Mouse (Mus musculus): ENCODE measurements around the gene Mgst2.

Gene Mgst2

DNA sequence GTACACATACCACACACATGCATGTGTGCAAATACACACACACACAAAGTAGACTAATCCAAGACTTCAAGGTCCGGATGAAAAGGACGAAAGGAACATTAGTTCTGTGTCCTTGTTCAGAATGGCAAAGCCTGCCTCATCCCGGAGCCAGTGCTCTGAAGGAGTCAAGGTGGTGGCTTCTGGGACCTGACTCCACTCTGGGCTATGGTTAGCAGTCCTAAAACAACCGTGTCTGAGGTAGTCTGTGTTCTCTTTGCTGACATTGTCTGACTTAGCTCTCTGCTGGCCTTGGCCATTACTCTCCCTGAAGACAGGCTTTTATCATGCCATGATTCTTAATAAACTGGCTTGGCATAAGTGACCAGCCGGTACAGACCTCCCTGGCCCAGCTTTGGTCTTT, 745 bp upstream of the Mgst2 start:
- DNase-seq: no peak

GRCm38 (mm10) chr3:51660821-51661276, 689 bp downstream of the Mgst2 start:
- no peak for DNase-seq

- no peak for DNase-seq
Observed at GRCm38 (mm10) chr3:51661376-51661775, 1.2 kb downstream of the Mgst2 start.

- no peak for DNase-seq
Observed at GRCm38 (mm10) chr3:51661880-51662550, 1.9 kb downstream of the Mgst2 start.

GRCm38 (mm10) chr3:51662557-51662956, 2.4 kb downstream of the Mgst2 start:
- no peak for DNase-seq

DNA sequence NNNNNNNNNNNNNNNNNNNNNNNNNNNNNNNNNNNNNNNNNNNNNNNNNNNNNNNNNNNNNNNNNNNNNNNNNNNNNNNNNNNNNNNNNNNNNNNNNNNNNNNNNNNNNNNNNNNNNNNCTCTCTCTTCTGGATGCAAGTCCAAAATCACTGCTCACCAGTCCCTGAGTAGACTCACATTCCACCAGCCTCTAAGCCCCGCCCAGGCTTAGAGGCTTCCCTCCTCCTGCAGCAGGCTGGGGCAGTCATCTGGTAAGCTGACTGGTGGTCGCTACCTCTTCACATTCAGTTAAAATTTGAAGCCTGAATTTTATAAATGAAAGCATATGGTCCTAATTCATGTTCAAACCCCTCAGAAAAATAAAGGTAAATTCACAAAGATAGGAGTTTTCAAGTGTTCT, 8.4 kb downstream of the Mgst2 start:
- DNase-seq: no peak

DNA sequence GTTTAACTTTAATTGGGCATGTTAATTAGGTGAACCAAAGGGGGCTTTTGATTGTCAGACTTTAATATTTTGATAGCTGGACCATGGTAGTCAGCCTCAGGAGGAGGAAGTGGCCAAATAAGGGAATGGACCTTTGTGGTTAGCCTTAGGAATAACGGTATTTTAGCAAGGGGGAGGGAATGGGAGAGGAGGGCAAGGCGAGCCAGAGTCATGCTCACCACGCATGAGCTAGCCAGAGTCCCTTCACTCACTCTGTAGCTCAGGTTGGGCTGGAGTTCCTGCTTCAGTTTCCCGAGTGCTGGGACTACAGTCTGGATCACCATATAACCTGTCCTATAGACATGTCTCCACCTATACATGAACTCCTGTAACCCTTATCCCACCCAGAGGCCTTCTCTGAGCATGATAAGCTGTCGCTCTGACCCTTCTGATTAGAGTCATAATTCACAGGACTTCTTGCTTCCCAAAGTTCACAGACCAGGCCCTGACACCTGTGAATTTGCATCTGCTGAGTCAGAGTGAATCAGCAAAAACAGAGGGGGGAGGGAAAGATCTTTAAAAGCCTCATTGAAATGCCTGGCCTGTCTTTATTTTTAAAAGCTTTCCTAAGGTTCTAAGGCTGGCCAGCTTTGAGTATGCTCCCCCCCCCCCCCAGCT, 10.4 kb downstream of the Mgst2 start:
- no peak for DNase-seq

- DNase-seq: no peak
Observed at GRCm38 (mm10) chr3:51671071-51671469, 10.9 kb downstream of the Mgst2 start.

- no peak for DNase-seq
Observed at GRCm38 (mm10) chr3:51672631-51673030, 12.5 kb downstream of the Mgst2 start.

DNA sequence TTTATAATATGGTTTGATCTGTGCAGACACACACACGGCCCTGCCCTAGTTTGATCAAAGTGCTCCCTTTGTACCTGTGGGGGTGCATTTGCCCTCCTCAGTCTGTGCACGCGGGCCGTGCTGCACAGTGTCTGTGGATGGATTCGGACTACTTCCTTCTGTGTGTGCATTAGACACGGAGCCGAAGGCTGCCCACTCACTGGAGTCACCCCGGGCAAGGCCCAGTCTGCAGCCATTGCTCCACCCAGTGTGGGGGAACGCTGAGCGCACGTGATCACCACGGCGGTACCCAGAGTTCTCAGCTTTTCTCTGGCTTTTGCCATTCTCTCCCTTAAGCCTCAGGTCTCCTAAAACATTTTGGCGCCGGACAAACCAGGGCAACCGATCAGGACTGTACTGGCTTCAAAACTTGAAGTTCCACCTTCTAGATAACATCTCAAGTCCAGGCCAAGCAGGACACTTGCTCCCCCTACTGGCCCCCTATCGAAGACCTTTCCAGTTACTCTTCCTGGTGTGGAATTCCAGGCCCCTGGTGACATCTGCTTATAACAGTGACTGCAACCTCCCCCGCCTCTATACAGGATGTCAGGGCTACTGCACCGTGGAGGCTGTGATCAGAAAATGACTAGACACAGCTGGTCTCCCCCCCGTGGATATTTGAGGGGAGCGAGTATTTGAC, 13.4 kb downstream of the Mgst2 start:
- peak; percentile 52 for DNase-seq

DNA sequence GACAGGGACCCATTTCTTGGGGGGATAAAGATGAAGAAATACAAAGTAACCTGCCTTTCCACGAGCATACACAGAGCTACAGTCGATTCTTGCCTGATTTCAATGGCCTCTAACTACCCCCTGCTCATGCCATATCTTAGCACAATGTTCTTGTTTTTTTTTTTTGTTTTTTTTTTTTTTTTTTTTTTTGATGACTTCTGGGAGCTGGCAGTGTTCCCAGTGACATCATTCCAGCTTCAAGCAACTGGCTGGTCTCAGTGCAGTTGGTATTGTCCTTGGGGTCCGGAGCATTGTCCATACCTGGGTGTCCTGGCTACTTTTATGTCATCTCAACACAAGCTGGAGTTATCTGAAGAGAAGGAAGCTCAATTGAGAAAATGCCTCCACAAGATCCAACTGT, 14.8 kb downstream of the Mgst2 start:
- DNase-seq: no peak

- no peak for DNase-seq
Observed at GRCm38 (mm10) chr3:51685539-51685938, 25.4 kb downstream of the Mgst2 start.

- DNase-seq: no peak
Observed at GRCm38 (mm10) chr3:51686316-51686715, 26.2 kb downstream of the Mgst2 start.

DNA sequence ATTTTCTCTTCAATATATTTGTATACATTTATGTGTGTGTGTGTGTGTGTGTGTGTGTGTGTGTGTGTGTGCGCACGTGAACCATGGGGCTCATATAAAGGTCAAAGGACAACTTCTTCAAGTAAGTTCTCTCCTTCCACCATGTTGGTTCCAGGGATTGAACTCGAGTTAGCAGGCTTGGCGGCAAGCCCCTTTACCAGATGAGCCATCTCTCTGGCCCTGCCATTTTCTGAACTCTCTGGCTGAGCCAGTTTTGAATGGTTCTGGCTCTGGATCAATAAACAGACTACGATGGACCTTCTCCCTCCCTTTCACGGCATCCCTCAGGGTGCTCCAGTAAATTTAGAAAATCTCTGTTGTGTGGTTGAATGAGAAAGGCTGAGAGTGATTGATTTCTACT, 26.6 kb downstream of the Mgst2 start:
- no peak for DNase-seq

- DNase-seq: no peak
Observed at GRCm38 (mm10) chr3:51688725-51689124, 28.6 kb downstream of the Mgst2 start.

GRCm38 (mm10) chr3:51693196-51693595, 33.0 kb downstream of the Mgst2 start:
- DNase-seq: no peak

GRCm38 (mm10) chr3:51694576-51694975, 34.4 kb downstream of the Mgst2 start:
- DNase-seq: no peak

DNA sequence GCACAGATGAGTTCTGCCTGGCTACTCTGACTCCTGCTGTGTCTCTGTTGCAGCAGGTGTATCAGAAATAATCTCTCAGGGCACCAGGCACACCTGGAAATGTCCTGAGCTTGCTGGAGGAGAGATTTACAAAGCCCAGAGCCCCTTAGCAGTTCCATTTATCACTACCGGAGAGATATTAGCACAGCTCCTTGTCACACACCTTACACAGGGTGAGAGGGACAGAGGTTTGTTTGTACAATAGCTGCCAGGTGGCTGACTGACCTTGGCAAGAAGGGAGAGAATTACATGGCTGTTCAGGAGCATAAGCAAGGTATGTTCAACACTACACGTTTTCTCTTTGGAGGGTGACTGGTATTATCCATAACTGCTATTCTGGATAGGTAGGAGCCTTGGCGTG, 35.6 kb downstream of the Mgst2 start:
- DNase-seq: no peak

DNA sequence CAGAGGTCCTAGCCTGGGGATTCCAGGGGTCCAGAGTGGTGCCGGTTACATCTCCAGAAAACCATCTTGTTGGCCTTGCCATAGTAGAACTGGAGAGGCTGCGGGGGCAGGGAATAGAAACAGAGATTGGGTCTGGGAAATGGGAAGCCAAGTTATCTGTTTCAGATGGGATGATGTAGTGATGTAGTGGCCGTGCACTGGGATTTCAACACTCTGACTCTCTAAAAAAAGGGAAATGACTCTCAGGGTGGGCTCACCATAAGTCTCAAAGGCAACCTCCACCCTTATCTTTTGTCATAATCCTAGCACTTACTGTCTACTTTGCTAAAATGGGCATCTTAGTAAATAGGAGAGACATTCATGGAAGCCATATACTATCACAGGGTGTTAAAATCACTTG, 37.8 kb downstream of the Mgst2 start:
- DNase-seq: no peak

DNA sequence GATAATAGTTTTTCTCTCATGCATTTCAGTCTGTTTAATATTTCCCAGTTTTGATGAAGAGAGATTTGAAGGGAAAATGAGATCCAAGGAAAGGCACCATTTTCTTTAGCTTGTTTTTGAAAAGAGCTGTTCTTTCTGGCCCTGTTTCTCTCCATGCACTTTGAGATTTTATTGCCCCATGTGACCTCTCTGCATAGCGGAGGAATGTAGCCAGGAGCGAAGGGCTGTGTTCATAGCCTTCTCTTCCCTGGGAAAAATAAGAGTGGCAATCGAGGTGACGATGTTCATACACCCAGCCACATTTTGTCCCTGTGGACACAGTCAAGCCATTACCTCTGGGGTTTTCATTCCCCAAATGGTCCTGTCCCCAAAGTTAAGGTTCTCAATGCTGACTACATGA, 40.0 kb downstream of the Mgst2 start:
- no peak for DNase-seq

DNA sequence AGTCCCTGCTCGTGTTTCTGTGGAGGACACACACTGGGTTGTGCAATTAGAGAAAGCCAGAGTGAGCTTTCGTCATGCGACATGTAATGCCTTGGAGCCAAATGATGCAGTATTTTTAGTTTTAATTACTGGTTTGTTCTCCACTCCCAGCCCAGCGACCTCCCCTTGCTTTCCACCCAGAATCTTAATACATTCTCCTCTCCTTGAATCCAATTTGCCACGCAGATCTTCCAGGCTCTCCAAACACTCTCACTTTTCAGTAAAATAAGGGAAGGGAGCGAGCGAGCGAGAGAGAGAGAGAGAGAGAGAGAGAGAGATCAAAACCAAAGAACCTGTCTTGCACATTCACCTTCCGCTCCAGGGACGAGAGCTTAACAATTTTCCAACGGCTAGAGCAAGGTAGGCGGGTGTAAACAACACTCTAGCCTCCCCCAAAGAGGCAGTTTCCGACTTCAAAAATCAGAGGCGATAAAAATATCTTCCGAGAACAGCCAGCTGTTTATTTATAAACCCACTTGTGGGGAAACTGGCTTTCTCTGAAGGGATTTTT, 40.6 kb downstream of the Mgst2 start:
- no peak for DNase-seq

GRCm38 (mm10) chr3:51701281-51701751, 41.2 kb downstream of the Mgst2 start:
- peak; percentile 97 for DNase-seq

DNA sequence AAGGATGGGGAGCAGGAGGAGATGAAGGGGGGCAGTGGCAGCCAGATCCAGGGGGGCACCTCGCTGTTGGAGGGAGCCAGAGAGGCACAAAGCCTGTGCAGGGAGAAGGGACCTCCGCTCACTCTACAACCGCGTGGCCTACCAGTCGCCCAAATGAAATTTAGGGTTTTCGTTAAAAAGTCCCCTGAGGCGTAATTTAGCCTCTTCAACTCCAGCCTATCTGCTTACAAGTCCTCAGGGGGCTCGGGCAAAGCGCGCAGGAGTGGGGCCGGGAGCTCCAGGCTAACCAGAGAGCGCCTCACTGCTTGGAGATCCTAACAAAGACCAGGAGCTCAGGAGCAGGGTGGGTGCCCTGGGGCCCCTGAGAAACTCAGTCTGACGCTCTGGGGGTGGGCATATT, 41.8 kb downstream of the Mgst2 start:
- DNase-seq: peak; percentile 68

Data from cerebellum, adult 9-10 months (tissue).